Mouse (Mus musculus) E14TG2a.4 (cell line): ENCODE results near the gene Ttc12.

Experiments
- H3K27me3 ChIP-seq: 2 replicates; pipeline ENCODE4 v1.6.1; 2014; ENCODE audit warnings: low read length, control low read depth; ENCODE audit not compliant: insufficient read depth
- H3K36me3 ChIP-seq: 2 replicates; pipeline ENCODE4 v1.6.1; 2014; ENCODE audit warnings: low read length, control low read depth; ENCODE audit not compliant: insufficient read depth
- H3K4me1 ChIP-seq: replicated peaks from 2 replicates; pipeline ENCODE4 v1.6.1; 2014; ENCODE audit warnings: low read depth, low read length, control low read depth
- H3K4me3 ChIP-seq: replicated peaks from 2 replicates; pipeline ENCODE4 v1.5.1; 2014; ENCODE audit warnings: mild to moderate bottlenecking, low read length
- H3K9me3 ChIP-seq: 2 replicates; pipeline ENCODE4 v1.6.1; 2014; ENCODE audit warnings: low read length, control low read depth
- CTCF ChIP-seq: conservative IDR thresholded peaks from 2 replicates; pipeline ENCODE4 v1.5.1; 2014; ENCODE audit warnings: low read length
- NANOG ChIP-seq: IDR thresholded peaks from 2 replicates; pipeline ENCODE4 v1.6.1; 2014; ENCODE audit warnings: borderline replicate concordance, low read length, mixed read lengths
- POU5F1 ChIP-seq: IDR thresholded peaks from 2 replicates; pipeline ENCODE4 v1.6.1; 2014; ENCODE audit warnings: low read length, borderline replicate concordance

Gene Ttc12

GRCm38 (mm10) chr9:49452396-49452795 lies 33.6 kb downstream of the Ttc12 start:
- TF ChIP-seq POU5F1 = no peak
- no peak for TF ChIP-seq CTCF
- no peak for TF ChIP-seq NANOG
- H3K36me3 ChIP-seq = no peaks in the 10 kb centered on the region
- H3K27me3 ChIP-seq = no peaks in the 10 kb centered on the region
- H3K4me3 ChIP-seq = no peak overlapping the region
- H3K4me1 ChIP-seq = no peaks in the 10 kb centered on the region
- peaks cover 3% of the 10 kb centered on the region; the same call in 1 of the 2 replicates for H3K9me3 ChIP-seq

GRCm38 (mm10) chr9:49450491-49450890 lies 35.5 kb downstream of the Ttc12 start:
- Histone ChIP-seq H3K4me1 (no peaks in the 10 kb centered on the region), H3K27me3 (no peaks in the 10 kb centered on the region), H3K9me3 (peaks cover 3% of the 10 kb centered on the region; the same call in 1 of the 2 replicates), H3K36me3 (no peaks in the 10 kb centered on the region), H3K4me3 (no peak overlapping the region)
- TF ChIP-seq CTCF = no peak
- TF ChIP-seq NANOG = no peak
- no peak for TF ChIP-seq POU5F1

DNA sequence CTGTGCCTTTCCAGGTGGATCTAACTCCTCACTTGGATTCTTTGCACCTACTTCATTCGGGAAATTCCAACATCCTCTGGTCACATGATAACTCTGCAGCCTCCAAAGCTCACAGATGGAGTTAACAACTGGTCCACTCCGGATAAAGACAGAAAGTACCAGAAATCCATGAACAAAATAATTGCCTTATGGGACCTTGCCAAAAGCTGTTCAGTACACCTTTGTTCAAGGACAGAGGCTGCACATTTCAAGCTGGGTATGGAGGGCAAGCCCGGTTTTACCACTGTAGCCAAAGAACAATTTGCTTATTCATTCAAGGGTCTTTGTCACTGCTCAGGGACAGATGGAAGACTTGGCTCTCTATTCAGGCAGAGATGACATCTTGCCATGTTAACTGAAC lies 43.4 kb downstream of the Ttc12 start:
- Histone ChIP-seq H3K36me3 (no peaks in the 10 kb centered on the region), H3K4me1 (peaks cover 13% of the 10 kb centered on the region), H3K27me3 (no peaks in the 10 kb centered on the region), H3K9me3 (no peaks in the 10 kb centered on the region), H3K4me3 (no peak overlapping the region)
- TF ChIP-seq CTCF (no peak), NANOG (no peak), POU5F1 (no peak)

GRCm38 (mm10) chr9:49427478-49427877 lies 58.5 kb downstream of the Ttc12 start:
- H3K27me3 ChIP-seq = no peaks in the 10 kb centered on the region
- no peak for TF ChIP-seq NANOG
- no peak for TF ChIP-seq CTCF
- no peak for TF ChIP-seq POU5F1
- H3K4me1 ChIP-seq = peaks cover 7% of the 10 kb centered on the region; the same call in 1 of the 2 replicates
- H3K4me3 ChIP-seq = no peak overlapping the region
- no peaks in the 10 kb centered on the region for H3K36me3 ChIP-seq
- H3K9me3 ChIP-seq = peaks cover 11% of the 10 kb centered on the region

DNA sequence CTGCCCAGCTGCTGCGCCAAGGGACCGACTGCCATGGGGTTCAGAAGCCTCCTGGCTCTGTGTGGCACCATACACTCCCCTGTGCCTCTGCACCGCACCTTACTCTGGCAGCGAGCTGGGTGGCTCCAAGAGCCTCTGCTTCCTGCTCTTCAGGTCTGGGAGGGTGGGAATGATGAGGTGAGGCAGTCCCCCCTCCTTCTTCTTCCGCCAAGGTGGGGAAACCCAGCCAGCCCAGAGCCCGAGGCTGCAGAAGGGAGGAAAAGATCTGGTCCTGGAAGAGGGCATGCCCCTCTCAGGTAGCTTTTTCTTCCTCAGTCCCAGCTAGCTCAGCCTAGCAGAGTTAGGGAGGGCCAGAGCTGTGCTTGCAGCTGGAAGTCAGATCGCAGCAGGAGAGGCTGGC lies 59.1 kb downstream of the Ttc12 start, which contains the start of gene Ankk1:
Gene Ankk1, minus strand, starts transcription at position 101 of the 400 bp plus-strand sequence.
- no peaks in the 10 kb centered on the region for H3K36me3 ChIP-seq
- H3K27me3 ChIP-seq = no peaks in the 10 kb centered on the region
- 0 out of 2 replicates have a peak within 1 kb of the TSS, but pooled peaks have one; percentile 3 for H3K4me3 ChIP-seq
- TF ChIP-seq NANOG = no peak
- no peak for TF ChIP-seq POU5F1
- no peak for TF ChIP-seq CTCF
- peaks cover 7% of the 10 kb centered on the region; the same call in 1 of the 2 replicates for H3K4me1 ChIP-seq
- peaks cover 11% of the 10 kb centered on the region for H3K9me3 ChIP-seq

DNA sequence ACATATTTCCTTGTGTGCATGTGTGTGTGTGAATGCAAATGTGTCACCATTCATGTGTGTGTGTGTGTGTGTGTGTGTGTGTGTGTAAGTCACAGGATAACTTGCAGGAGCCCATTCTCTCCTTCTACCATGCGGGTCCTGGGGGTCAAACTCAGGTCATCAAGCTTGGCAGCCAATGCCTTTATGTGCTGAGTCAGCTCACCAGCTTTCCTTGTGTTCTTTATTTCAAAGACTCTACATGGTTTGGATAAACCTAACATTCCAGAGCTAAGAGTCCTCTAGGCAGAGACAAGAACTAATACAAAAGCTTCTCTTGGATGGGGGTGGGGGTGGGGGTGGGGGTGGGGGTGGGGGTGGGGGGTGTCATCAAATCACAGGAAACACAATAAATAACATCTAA lies 60.4 kb downstream of the Ttc12 start:
- Histone ChIP-seq H3K36me3 (no peaks in the 10 kb centered on the region), H3K4me1 (peaks cover 7% of the 10 kb centered on the region; the same call in 1 of the 2 replicates), H3K9me3 (peaks cover 11% of the 10 kb centered on the region), H3K27me3 (no peaks in the 10 kb centered on the region), H3K4me3 (no peak overlapping the region)
- TF ChIP-seq POU5F1 (no peak), CTCF (no peak), NANOG (no peak)

- TF ChIP-seq NANOG (no peak), CTCF (no peak), POU5F1 (no peak)
- Histone ChIP-seq H3K36me3 (no peaks in the 10 kb centered on the region), H3K4me3 (no peak overlapping the region), H3K27me3 (no peaks in the 10 kb centered on the region), H3K9me3 (peaks cover 11% of the 10 kb centered on the region), H3K4me1 (peaks cover 7% of the 10 kb centered on the region; the same call in 1 of the 2 replicates)
Observed at GRCm38 (mm10) chr9:49423866-49424265, 62.2 kb downstream of the Ttc12 start.

DNA sequence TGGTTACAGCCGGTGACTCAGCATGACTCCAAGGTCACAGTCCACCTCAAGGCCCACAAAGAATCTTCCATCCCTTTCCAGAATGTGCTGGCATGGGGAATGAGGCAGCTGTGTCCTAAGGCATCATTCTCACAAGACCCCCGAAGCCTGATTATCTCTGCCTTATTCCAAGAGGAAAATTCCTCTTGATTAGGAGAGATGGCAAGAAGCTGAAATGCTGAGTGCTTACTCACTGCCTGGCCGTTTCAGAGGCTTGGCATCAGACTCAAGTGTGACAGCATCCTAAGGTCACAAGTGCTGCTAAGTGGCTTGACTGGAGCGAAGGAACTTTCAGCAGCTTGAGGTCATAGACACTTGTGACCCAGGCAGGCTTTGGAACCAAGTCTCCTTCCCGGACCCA lies 75.4 kb downstream of the Ttc12 start:
- TF ChIP-seq NANOG = no peak
- no peak for TF ChIP-seq CTCF
- no peak for TF ChIP-seq POU5F1
- H3K36me3 ChIP-seq = no peaks in the 10 kb centered on the region
- no peaks in the 10 kb centered on the region for H3K4me1 ChIP-seq
- H3K27me3 ChIP-seq = peaks cover 5% of the 10 kb centered on the region; the same call in 1 of the 2 replicates
- no peak overlapping the region for H3K4me3 ChIP-seq
- no peaks in the 10 kb centered on the region for H3K9me3 ChIP-seq

DNA sequence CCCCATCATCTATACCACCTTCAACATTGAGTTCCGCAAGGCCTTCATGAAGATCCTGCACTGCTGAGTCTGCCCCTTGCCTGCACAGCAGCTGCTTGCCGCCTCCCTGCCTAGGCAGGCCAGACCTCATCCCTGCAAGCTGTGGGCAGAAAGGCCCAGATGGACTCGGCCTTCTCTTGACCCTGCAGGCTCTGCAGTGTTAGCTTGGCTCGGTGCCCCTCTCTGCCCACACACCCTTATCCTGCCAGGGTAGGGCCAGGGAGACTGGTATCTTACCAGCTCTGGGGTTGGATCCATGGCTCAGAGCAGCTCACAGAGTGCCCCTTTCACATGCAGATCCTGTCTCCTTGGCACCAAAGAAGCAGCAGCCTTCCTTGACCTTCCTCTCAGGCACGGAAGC lies 79.0 kb downstream of the Ttc12 start:
- Histone ChIP-seq H3K9me3 (0 out of 2 replicates have a peak, but pooled peaks cover 2% of the 10 kb centered on the region), H3K4me3 (no peak overlapping the region), H3K36me3 (no peaks in the 10 kb centered on the region), H3K27me3 (0 out of 2 replicates have a peak, but pooled peaks cover 2% of the 10 kb centered on the region), H3K4me1 (no peaks in the 10 kb centered on the region)
- TF ChIP-seq POU5F1 (no peak), NANOG (no peak), CTCF (no peak)
